Mouse (Mus musculus): ENCODE measurements around the gene 1600014C23Rik.

Gene 1600014C23Rik

DNA sequence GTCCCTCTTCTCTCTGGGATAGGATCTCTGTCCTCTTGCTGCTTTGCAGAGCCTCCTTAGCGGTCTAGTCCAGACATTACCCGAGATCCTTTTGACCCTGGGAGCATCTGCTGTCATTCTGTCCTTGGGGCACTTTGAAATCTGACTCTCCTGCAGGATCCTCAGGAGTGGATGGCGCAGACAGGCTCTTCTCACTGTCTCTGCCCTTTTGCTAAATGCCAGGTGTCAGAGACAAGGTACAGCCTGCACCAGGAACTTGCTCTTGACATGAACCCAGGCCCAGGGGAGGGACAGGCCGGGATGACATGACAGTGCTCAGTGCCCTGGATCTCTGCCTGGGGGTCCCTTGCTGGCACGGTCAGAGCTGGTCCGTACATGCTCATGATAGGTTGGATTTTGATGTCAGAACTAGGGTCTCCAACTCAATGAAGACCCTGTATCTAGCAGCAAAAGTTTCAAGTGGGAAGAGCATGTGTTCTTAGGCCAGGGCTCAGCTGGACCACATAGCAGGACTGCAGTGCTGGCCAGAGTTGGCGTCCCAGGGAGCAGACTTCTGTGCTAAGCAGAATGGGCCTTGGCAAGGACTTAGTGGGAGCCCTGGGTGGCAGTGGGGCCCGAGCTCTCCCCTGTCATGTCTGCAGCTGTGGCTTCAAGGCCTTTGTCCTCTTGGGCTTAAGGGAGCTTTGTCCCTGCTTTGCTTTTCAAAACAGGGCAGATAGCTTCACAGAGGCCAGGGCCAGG lies 5.5 kb downstream of the 1600014C23Rik start:
- in situ Hi-C loops (cut with MboI, MseI) = loop anchor here (5.0 to 10.0 kb wide), 2 partner anchors 389 to 577 kb away; no protein-coding TSS in a partner anchor

DNA sequence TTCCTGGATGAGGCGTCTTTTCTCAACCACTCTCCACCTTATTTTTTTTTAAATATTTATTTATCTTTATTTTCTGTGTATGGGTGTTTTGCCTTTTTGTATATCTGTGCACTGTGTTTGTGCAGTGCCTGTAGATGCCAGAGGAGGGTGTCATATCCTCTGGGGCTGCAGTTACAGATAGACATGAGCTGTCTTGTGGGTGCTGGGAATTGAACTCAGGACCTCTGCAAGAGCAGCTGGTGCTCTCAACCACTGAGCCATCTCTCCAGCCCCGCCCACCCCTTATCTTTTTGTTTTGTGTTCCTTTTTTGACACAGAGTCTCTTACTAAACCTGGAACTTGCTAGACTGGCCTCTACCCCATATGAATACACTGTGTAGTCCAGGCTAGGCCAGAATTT lies 6.2 kb downstream of the 1600014C23Rik start:
- in situ Hi-C loops (cut with MboI, MseI) = loop anchor here (5.0 to 10.0 kb wide), 2 partner anchors 390 to 577 kb away; no protein-coding TSS in a partner anchor

DNA sequence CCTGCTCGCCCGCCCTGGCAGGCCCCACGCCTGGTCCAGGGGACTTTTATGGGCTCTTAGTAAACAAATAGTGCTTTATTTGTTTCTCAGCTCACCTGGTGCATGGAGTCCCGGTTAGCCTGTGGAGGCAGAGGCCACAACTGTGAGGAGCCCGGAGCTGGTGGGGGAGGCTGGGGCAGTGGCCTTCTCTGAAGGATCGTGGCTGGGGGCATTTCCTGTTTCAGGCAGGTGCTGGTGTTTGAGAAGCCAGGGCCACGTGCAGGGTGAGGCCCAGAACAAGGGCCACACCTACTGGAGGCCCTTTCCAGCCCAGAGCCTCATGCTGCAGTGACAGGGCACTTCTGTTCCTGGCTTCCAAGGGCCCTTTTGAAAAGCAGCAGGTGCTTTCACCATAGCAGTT lies 7.4 kb downstream of the 1600014C23Rik start:
- in situ Hi-C loops (cut with MboI, MseI) = loop anchor here (5.0 to 10.0 kb wide), 2 partner anchors 391 to 579 kb away; no protein-coding TSS in a partner anchor

DNA sequence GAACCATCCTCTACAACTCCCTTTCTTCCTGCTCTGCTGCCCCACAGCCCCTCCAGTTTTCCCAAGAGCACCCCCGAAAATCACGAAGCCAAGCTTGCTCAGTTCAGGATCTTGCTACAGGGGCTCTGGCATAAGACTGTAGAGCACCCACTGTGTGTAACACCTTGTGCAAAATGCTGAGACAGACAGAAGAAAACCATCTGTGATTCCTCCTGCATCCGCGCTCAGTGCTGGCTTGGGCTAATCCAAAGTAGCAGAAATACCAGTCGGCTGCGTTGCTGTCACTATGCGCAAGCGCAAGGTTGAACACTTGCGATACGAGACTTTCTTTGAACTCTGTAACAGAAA lies 9.1 kb downstream of the 1600014C23Rik start:
- in situ Hi-C loops (cut with MboI, MseI) = loop anchor here (5.0 to 10.0 kb wide), 2 partner anchors 62 to 580 kb away; no protein-coding TSS in a partner anchor

DNA sequence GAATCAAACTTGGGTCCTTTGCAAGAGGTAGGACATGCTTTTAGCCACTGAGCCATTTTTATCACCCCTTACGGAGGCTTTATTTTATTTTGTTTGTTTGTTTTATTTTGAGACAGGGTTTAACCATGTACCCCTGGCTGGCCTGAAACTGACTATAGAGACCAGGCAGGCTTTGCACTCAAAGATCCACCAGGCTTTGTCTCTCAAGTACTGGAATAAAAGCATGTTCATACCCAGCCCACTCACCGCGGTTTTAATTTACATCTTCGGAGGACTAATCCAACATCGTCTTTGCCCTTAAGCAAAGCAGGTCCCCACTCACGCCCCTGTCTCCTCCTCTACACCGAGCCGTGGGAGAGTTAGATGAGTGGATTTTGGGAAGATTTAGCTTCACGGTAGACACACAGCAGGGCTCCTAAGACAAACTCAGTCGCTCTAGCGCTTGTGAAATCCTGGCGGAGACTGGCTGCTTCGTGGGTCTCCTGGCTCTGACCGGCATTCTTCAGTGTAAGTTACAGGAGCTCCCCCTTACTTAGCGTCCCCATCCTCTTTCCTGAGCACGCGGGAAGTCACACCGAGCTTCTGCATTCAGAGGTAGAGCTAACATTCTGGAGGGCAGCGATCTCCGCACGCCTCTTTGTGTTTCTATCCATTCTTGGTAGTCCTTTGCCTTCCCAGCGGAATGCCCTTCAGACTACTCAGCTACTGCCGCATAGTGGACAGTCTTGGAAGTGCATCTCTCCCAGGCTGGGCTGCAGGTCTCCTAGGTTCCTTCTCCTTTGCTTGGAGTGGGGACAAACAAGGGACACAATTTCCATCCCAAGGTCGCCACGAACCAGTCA lies 9.7 kb downstream of the 1600014C23Rik start:
- in situ Hi-C loops (cut with MboI, MseI) = loop anchor here (5.0 to 10.0 kb wide), 2 partner anchors 62 to 581 kb away; no protein-coding TSS in a partner anchor

DNA sequence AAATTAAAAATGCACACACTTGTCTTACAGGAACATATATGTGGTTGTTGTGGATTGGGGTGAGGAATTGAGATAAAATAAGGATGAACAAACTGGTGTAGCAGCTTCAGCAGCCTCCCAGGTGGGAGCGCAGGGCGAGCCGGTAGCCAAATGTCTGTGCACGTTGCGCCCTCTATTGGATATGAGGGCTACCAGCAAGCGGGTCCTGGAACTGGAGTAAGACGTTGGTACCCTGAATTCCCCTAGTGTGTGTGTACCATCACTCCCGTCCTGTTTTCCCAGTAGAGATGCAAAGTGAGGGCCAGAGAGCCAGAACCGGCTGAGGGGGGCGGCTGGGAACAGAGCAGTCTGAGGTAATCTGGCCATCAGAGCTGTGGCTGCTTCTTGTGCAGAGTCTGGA lies 15.3 kb downstream of the 1600014C23Rik start:
- in situ Hi-C loops (cut with MboI, MseI) = no loop called here

DNA sequence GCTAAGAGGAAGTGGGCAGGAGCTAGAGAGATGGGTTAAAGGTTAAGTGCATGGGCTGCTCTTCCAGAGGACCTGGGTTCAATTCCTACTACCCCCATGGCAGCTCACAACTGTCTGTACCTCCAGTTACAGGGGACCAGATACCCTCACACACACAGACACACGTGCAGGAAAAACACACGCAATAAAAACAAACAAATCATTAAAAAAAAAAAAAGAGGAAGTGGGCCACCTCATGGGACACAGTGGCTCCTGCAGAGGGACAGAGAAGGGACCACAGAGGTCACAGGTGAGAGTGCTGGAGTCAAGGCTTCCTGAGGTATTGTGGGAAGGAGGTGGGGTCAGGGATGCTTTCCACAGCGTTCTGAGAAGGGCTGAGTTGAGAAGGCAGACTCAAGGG lies 22.1 kb downstream of the 1600014C23Rik start:
- in situ Hi-C loops (cut with MboI, MseI) = no loop called here

DNA sequence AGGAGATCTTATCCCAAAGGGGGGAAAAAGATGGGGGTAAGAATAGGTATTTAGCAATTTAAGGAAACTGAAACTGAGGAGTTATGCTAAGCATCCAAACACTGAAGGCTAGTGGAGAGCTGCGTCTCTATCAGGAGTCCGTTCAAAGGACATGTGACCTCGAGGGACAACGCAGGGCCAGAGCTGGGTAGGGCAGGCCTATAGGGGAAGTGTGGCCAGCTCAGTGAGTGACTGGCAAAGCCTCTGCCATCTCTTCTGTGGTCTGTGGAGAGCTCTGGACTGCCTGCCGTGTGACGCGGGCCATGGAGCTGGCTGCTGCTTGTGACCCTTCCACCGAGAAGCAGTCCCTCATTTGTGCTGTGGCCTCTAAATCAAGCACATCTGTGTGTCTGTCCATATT lies 23.2 kb downstream of the 1600014C23Rik start:
- in situ Hi-C loops (cut with MboI, MseI) = no loop called here

DNA sequence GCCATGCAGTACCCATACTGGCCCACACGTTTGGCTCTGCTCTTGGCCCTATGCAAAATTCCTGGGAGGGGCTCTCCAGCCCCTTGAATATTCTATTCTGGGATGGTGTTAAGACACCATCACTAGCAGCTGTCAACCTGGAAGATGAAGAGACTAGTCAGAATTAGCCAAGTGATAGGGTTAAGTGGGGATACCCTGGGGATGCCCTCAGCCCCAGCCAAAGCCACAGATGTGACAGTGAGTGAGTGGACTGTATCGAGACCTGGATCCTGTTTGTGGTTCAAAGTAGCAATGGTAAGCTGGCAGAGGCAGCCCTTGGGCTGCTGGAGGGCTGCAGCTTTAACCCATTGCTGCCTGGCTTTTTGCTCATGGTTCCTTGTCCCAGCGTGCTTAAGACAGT lies 23.8 kb downstream of the 1600014C23Rik start:
- in situ Hi-C loops (cut with MboI, MseI) = no loop called here

DNA sequence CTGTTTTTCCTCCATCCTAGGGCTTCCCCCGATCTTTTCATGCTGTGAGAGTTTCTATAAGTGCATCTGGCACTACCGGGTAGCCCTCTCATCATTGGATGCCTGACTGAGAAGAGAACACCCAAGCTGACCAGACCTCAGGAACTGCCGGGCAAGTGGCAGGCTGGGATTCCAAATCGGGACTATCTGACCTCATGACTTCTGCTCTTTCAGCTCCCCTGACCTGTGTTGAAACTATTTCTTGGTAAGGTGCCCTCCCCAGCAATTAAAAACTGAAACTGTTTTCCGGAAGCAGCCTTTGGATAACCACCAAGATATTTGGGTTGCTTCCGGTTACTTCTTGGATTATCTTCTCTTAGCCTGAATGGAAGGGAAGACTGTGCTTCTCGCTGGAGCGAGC lies 25.5 kb downstream of the 1600014C23Rik start:
- in situ Hi-C loops (cut with MboI, MseI) = no loop called here

DNA sequence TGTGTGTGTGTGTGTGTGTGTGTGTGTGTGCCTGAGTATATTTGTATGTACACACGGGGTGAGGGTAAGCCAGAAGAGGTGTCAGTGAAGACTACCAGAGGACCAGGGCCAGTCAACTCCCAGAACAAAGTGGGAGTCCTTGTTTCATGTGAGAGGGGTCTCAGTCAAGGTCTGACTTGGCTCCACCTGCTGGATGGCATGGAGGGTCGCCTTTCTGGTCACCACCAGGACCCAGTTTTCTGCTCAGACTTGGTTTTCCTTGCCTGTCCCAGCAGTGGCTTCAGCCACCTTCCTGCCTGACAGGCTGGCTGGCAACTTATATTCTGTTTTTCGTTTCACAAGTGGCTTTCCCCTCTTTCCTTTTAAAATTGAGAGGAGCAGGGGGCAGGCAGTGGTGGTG lies 26.3 kb downstream of the 1600014C23Rik start:
- in situ Hi-C loops (cut with MboI, MseI) = no loop called here

DNA sequence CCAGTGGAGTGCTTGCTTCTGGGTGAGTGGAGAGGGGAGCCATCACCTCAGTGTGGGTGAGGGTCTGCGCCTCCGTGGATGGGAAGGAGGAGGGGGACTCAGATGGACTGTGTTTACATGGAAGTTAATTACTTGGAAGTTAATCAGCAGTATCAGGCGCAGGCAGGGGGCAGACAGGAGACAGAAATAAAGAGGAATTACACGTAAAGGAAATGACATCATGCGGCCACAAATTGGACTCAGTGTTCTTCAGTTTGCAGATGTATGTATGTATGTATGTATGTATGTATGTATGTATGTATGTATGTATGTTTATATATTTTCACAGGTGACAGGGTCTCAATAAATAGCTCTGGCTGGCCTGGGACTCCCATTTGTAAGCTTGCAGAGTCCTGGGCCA lies 26.8 kb downstream of the 1600014C23Rik start:
- in situ Hi-C loops (cut with MboI, MseI) = no loop called here

DNA sequence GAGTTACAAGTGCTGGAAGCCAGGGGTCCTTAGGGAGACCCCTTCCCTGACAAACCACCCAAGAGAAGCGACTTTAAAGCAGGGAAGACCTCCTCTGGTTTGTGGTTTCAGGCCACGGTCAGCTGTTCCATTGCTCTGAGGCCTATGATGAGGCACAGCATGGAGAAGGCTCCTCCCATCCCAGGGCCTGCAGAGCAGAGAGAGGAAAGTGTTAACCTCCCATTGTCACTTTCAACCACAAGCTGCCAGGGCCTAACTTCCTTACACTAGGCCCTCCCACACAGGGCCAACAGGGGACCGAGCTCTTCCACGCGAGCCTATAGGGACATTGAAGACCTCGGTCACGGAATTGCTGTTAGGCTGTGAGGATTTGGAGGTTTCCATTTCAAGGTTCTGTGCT lies 30.5 kb downstream of the 1600014C23Rik start:
- in situ Hi-C loops (cut with MboI, MseI) = no loop called here

DNA sequence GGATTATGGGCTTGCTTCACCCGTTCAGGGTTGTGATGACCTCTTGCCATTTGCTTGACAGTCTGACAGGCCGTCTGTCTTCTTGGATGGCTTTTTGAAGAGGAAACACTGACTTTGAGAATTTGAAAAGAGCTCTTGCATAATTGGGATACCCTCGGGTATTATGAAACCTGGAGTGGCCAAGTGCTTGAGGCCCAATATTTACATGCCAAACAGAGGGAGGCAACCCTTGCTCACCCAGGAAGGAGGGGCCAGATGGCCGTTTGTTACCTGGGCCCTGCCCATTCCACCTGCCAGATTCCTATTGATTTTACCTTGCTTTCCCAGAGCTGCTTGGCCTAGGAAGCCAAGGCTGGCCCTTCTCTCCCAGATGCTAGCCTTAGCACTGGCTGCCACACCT lies 31.4 kb downstream of the 1600014C23Rik start:
- in situ Hi-C loops (cut with MboI, MseI) = no loop called here

DNA sequence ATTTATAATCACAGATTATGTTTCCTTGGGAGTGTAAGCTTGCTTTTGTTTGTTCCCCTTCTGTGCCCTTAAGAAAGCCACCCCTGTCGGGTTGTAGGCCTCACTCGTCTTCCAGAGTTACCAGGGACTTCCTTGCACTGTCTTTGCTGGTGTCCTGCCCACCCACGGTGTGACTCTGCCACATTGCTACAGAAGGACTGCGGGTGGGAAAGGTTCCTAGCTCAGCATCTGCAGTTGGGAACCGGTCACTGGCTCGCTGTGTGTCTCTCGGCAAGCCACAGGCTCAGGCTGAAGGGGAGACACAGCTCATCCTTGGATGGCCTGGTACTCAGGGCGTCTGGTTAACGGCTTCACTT lies 32.4 kb downstream of the 1600014C23Rik start:
- in situ Hi-C loops (cut with MboI, MseI) = no loop called here

DNA sequence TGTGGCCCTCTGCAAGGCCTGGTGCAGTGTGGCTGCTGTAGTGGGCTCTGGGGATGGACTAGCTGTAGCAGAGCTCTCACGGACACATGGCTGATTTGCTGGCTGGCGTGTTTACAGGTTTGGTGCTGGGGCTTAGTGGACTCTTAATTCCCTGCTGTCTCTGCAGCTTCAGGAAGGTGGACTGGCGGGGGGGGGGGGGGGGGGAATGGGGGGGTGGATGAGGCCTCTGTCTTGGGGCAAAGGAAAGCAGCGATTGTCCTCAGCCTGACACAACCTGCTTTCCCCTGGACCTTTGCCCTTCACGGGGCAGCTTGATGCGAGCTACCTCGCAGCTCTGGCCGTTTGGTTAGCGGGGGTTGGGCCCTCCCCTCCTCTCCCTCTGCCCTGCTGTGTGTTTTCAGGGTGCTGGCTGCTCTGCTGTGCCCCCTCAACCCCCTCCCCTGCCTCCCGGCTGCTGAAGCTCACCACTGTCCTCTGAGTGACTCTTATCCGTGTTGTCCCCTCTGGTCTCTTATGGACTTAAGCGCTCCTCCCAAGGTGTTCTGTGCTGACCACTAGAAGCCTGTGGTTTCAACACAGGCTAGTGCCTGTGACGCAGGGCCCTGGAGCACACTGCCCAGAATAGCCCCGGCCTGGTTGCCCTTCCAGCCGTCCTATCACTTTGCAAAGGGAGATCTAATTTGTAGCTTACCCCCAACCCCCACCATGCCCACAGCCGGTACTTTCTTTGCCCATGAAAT lies 33.0 kb downstream of the 1600014C23Rik start:
- in situ Hi-C loops (cut with MboI, MseI) = no loop called here

DNA sequence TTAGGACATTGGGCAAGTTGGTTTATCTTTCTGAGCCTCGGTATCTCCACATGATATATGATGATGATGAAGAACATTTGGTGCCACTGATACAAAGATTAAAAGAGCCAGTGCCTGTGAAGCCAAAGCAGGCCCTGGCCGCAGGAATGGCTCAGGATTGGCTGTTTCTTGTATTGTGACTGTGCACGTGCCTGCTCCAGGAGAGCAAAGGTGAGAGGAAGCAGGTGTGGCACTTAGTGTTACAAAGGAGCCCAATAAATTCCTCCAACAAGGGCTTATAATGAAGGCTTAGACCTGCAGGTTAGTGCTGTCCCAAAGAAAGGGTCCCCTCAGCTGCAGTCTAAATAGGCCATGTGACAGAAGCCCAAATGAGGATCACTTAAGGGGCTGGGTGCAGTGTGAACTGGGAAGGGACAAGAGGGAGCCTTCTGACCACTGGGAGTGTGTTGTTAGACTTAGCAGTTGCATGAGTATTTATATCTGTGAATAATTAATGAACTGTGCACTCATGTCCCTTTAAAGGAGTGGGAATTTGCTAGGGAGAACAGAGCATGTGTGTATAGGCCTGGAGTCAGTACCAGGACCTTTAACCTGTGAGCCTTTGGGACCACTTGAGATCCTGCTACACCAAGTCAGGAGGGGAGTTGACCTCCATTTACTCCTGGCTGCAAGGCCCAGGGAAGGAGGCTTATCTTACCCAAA lies 34.5 kb downstream of the 1600014C23Rik start:
- in situ Hi-C loops (cut with MboI, MseI) = no loop called here

DNA sequence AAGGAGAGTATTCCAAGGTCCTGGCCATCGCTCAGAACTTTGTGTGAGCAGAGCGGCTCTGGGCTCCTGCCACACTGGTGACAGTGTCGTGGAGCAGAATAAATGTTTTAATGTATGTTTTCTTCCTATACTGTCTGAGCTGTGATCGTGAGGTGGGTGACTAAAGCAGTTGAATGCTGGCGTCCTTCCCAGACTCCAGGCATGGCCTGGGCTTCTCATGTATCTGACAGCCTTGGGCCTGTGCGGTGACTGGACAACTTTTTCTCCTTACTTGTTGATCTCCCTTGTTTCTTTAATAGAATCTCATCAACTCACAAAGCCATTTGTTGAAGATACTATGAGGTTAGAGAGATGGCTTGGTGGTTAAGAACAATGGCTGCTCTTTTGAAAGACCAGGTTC lies 35.3 kb downstream of the 1600014C23Rik start:
- in situ Hi-C loops (cut with MboI, MseI) = no loop called here

DNA sequence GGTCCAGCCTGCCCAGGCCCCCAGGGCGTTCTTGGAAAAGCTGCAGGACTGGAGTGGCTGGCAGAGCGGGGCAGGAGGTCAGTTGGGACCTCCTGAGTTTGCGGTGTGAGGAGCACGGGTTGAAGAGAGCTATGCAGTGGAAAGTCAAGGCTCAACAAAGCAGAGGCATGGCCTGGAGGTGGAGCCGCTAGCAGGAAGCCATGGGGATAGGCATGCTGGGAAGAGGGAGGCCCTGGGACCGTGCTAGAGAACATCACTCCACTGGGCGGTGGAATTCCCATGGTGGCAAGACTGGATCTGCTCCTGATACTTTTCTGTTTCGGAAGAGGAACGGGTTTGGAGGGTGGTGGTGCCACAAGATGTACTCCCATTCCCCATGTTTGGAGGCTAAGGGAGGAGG lies 36.7 kb downstream of the 1600014C23Rik start:
- in situ Hi-C loops (cut with MboI, MseI) = no loop called here

DNA sequence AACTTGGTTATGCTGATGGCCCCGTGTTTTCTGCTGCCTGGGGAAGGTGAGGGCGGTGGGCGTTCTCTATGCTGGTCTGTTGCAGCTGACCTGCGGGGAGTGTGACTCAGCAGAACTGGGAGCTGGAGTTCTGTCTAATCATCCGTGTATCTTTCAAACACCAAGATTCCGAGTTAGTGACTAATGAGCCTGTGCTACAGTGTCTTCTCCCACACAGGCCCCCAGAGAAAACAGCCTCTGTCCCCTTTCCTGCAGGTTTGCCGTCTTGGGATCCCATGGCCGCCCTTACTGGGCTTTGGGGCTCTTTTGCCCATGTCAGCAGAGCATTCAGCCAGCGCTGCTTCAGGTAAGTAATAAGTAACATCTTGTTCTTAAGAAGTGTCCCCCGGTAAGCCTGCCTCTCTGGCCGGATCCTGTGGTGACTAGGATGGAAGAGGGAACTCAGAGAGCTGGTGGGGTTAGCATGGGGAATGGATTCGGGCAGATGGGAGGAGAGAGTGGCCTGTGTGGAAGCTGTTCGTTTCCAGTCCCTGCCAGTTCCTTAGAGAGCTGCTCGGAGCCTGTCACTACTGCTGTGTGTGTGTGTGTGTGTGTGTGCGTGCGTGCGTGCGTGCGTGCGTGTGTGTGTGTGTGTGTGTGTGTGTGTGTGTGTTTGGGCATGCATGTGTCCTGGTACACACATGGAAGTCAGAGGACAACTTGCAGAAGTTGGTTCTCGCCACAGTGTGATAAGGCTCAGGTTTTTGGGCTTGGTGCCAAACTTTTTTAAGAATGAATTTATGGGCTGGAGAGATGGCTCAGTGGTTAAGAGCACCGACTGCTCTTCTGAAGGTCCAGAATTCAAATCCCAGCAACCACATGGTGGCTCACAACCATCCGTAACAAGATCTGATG lies 38.2 kb downstream of the 1600014C23Rik start:
- in situ Hi-C loops (cut with MboI, MseI) = no loop called here
